In genomic region chr1:157055288-157055831, GRCm38 (mm10) we compare ENCODE assay signal across 11 mouse cellular contexts. TPM values are rescaled to one million over a fixed set of nuclear protein-coding genes. Genes with fewer than 3 reads are reported as not detected.
DNase-seq lines count a peak whose midpoint lies in the region; ATAC-seq and TF ChIP-seq lines count a peak whose summit lies in the region.
"Had no signal": no experiment of that assay in that cellular context is flagged by ENCODE, and none has a peak within 500 bp of the region (broad histone marks: within the 10 kb centered on the region; RNA-seq: fewer than 3 reads in every experiment).

No protein-coding gene starts in this region.

- intact Hi-C loops in left cerebral cortex, postnatal 10 days (cut with DNase I) = no loop called here

- H3K27me3 ChIP-seq in lung, postnatal 0 days (replicated peaks; ENCODE audit: insufficient read depth, low read length) = no peaks in the 10 kb centered on the region
- H3K27me3 ChIP-seq in forebrain, embryonic 14.5 days (replicated peaks; ENCODE audit: control insufficient read depth, insufficient read depth, low read length) = no peaks in the 10 kb centered on the region
- H3K27me3 ChIP-seq in liver, embryonic 14.5 days (ENCODE audit: control insufficient read depth, insufficient read depth, low read length) = no peaks in the 10 kb centered on the region
- no peaks in the 10 kb centered on the region for H3K27me3 ChIP-seq in limb, embryonic 10.5 days (ENCODE audit: low read depth, poor library complexity, severe bottlenecking)

- 36% methylated on average over 11 of the region's 11 CpGs for WGBS in lung, postnatal 0 days
- WGBS in forebrain, embryonic 14.5 days = 6% methylated on average over 11 of the region's 11 CpGs
- 32% methylated on average over 11 of the region's 11 CpGs for WGBS in liver, embryonic 14.5 days (ENCODE audit: insufficient replicate concordance)
- WGBS in limb, embryonic 10.5 days = 74% methylated on average over 11 of the region's 11 CpGs

- H3K27ac ChIP-seq in lung, postnatal 0 days (ENCODE audit: low read length) = no peak overlapping the region
- peak overlapping the region; percentile 87 for H3K27ac ChIP-seq in forebrain, embryonic 14.5 days (ENCODE audit: low read depth, low read length)
- H3K27ac ChIP-seq in liver, embryonic 14.5 days = peak overlapping the region; percentile 58
- H3K27ac ChIP-seq in limb, embryonic 10.5 days = no peak overlapping the region

- no peak for TF ChIP-seq EP300 in lung, postnatal 0 days (IDR thresholded peaks at IDR 0.05)
- TF ChIP-seq EP300 in liver, embryonic 14.5 days (IDR thresholded peaks at IDR 0.05; ENCODE audit: low read depth) = peak; percentile 67

- H3K36me3 ChIP-seq in lung, postnatal 0 days (ENCODE audit: insufficient read depth, low read length) = no peaks in the 10 kb centered on the region
- H3K36me3 ChIP-seq in forebrain, embryonic 14.5 days (ENCODE audit: control insufficient read depth, insufficient read depth, low read length) = no peaks in the 10 kb centered on the region
- no peaks in the 10 kb centered on the region for H3K36me3 ChIP-seq in liver, embryonic 14.5 days (replicated peaks; ENCODE audit: control insufficient read depth, insufficient read depth, low read depth)
- H3K36me3 ChIP-seq in limb, embryonic 10.5 days = no peaks in the 10 kb centered on the region

- H3K4me2 ChIP-seq in lung, postnatal 0 days (replicated peaks; ENCODE audit: low read depth, low read length) = no peak overlapping the region
- peak overlapping the region; percentile 34; the same call in 1 of the 2 replicates for H3K4me2 ChIP-seq in forebrain, embryonic 14.5 days (ENCODE audit: low read length)
- H3K4me2 ChIP-seq in liver, embryonic 14.5 days (ENCODE audit: low read depth) = peak overlapping the region; percentile 53

- no peaks in the 10 kb centered on the region for H3K9me3 ChIP-seq in lung, postnatal 0 days (ENCODE audit: low read length)
- H3K9me3 ChIP-seq in forebrain, embryonic 14.5 days (replicated peaks; ENCODE audit: control insufficient read depth, low read length) = no peaks in the 10 kb centered on the region
- no peaks in the 10 kb centered on the region for H3K9me3 ChIP-seq in liver, embryonic 14.5 days (ENCODE audit: control insufficient read depth, low read length)
- no peaks in the 10 kb centered on the region for H3K9me3 ChIP-seq in limb, embryonic 10.5 days (replicated peaks)

- no peaks in the 10 kb centered on the region for H3K4me1 ChIP-seq in lung, postnatal 0 days (ENCODE audit: insufficient read depth, low read depth, low read length)
- H3K4me1 ChIP-seq in forebrain, embryonic 14.5 days (ENCODE audit: control insufficient read depth, insufficient read depth, low read length) = peaks cover 22% of the 10 kb centered on the region
- H3K4me1 ChIP-seq in liver, embryonic 14.5 days (replicated peaks; ENCODE audit: control insufficient read depth in 2 of 2, insufficient read depth in 2 of 2, low read length in 1 of 2) = peaks cover 22 to 26% of the 10 kb centered on the region in 2 experiments
- peaks cover 12% of the 10 kb centered on the region; the same call in 1 of the 2 replicates for H3K4me1 ChIP-seq in limb, embryonic 10.5 days

- ATAC-seq in lung, postnatal 0 days = peak; percentile 23; the same call in 1 of the 2 replicates
- peak; percentile 74 for ATAC-seq in forebrain, embryonic 14.5 days
- ATAC-seq in liver, embryonic 14.5 days (ENCODE audit: insufficient read depth) = peak; percentile 91

- no peak for DNase-seq in lung, postnatal 0 days (ENCODE audit: low spot score)
- no peak for DNase-seq in lung, postnatal 36 days
- peak; percentile 66 for DNase-seq in forebrain, embryonic 14.5 days (ENCODE audit: low spot score)
- peak; percentile 69 to 80 (median 74) for DNase-seq in liver, embryonic 14.5 days (ENCODE audit: low read depth in 3 of 3, low spot score in 3 of 3)
- no peak for DNase-seq in left cerebral cortex, postnatal 10 days (ENCODE audit: extremely low spot score in 1 of 2, low spot score in 2 of 2)
- no peak for DNase-seq in cerebellum, postnatal 25 days
- no peak for DNase-seq in limb, embryonic 10.5 days (ENCODE audit: low spot score)
- DNase-seq: cerebellum, adult 2 months had no signal

- no peak overlapping the region for H3K4me3 ChIP-seq in lung, postnatal 0 days (ENCODE audit: low read depth, low read length)
- no peak overlapping the region for H3K4me3 ChIP-seq in forebrain, embryonic 14.5 days (ENCODE audit: low read depth, low read length)
- H3K4me3 ChIP-seq in liver, embryonic 14.5 days (ENCODE audit: insufficient read depth in 1 of 2, low read depth in 2 of 2, low read length in 2 of 2) = peak overlapping the region in 1 of 2 experiments; percentile 4; a peak in 1 of 4 replicates
- no peak overlapping the region for H3K4me3 ChIP-seq in limb, embryonic 10.5 days

- no peak for TF ChIP-seq CTCF in lung, postnatal 0 days (IDR thresholded peaks at IDR 0.05)
- TF ChIP-seq CTCF in liver, embryonic 14.5 days (IDR thresholded peaks at IDR 0.05; ENCODE audit: low read depth) = no peak

- H3K9ac ChIP-seq in lung, postnatal 0 days (replicated peaks; ENCODE audit: low read depth) = no peak overlapping the region
- H3K9ac ChIP-seq in forebrain, embryonic 14.5 days (ENCODE audit: low read length) = peak overlapping the region; percentile 49; the same call in 1 of the 2 replicates
- H3K9ac ChIP-seq in liver, embryonic 14.5 days (replicated peaks) = peak overlapping the region; percentile 36; the same call in 1 of the 2 replicates

RNA-seq across cellular contexts. Expression of gene Tex35, which starts 53.1 kb away (rescaled TPM):
- not detected in 2 replicates for polyA plus RNA-seq in lung, postnatal 0 days (2015; fragmentation: Nextera tagmentation; extraction: Ambion mirVana)
- polyA plus RNA-seq in forebrain, embryonic 14.5 days (2014; fragmentation: Nextera tagmentation; extraction: Ambion mirVana) = not detected in 2 replicates
- not detected in 2 replicates for polyA plus RNA-seq in liver, embryonic 14.5 days (2012; rRNA removed)
- not detected in 2 replicates for polyA plus RNA-seq in liver, embryonic 14.5 days (2014; fragmentation: Nextera tagmentation; extraction: Ambion mirVana)
- total RNA-seq in left cerebral cortex, postnatal 10 days (2021) = under 1 TPM in 1 of 2 experiments, not detected in 1; 0.61 TPM
- polyA plus RNA-seq in limb, embryonic 10.5 days (2016; fragmentation: Nextera tagmentation; extraction: Ambion mirVana) = not detected in 2 replicates
- total RNA-seq: gastrocnemius, adult 8-10 months; layer of hippocampus, postnatal 14 days; monocyte, adult 5-6 weeks had no signal
- polyA plus RNA-seq: cerebellum, adult 2 months had no signal

Comparison
In these comparisons a context has a peak if more than half of its experiments do, and no peak if none do; other contexts are left out.
1. ATAC-seq: peak in every context shown above with its lines; median percentile 91 in liver, embryonic 14.5 days; 74 in forebrain, embryonic 14.5 days; 23 in lung, postnatal 0 days.
2. DNase-seq: peak in forebrain, embryonic 14.5 days (single experiment) and liver, embryonic 14.5 days (3 of 3); none in lung, postnatal 0 days (single experiment), lung, postnatal 36 days (single experiment), left cerebral cortex, postnatal 10 days (0 of 2), cerebellum, postnatal 25 days (0 of 2) and limb, embryonic 10.5 days (single experiment).
3. H3K27ac ChIP-seq: peak in forebrain, embryonic 14.5 days (single experiment) and liver, embryonic 14.5 days (single experiment); none in lung, postnatal 0 days (single experiment) and limb, embryonic 10.5 days (single experiment).